In genomic region chr4:132934639-132935038, GRCm38 (mm10) we compare ENCODE assay signal across 17 mouse cellular contexts. TPM values are rescaled to one million over a fixed set of nuclear protein-coding genes. Genes with fewer than 3 reads are reported as not detected.
A peak's percentile ranks its signal among the peaks of the same experiment; 100 is the strongest.
DNase-seq lines count a peak whose midpoint lies in the region; ATAC-seq lines count a peak whose summit lies in the region.
"Had no signal": no experiment of that assay in that cellular context is flagged by ENCODE, and none has a peak within 500 bp of the region (broad histone marks: within the 10 kb centered on the region; RNA-seq: fewer than 3 reads in every experiment).

No protein-coding gene starts in this region.

- no peak for ATAC-seq in embryonic facial prominence, embryonic 11.5 days (replicated peaks; ENCODE audit: insufficient number of reproducible peaks, low FRiP score, low TSS enrichment, low read depth)
- no peak for ATAC-seq in liver, embryonic 11.5 days (replicated peaks; ENCODE audit: low FRiP score)
- no peak for ATAC-seq in midbrain, embryonic 16.5 days
- no peak for ATAC-seq in activated CD4-positive, CD25-positive, alpha-beta regulatory T cell, adult 4 months

- H3K4me1 ChIP-seq in embryonic facial prominence, embryonic 11.5 days (ENCODE audit: control insufficient read depth, insufficient read depth, low read length): no peaks in the 10 kb centered on the region; the same call in 1 of the 2 replicates
- H3K4me1 ChIP-seq in liver, embryonic 11.5 days (replicated peaks; ENCODE audit: control insufficient read depth, insufficient read depth, low read length): peaks cover 10% of the 10 kb centered on the region
- H3K4me1 ChIP-seq in midbrain, embryonic 16.5 days (ENCODE audit: control insufficient read depth, insufficient read depth, low read length): peaks cover 14% of the 10 kb centered on the region; the same call in 1 of the 2 replicates

- WGBS in embryonic facial prominence, embryonic 11.5 days: 32% methylated on average over 7 of the region's 7 CpGs
- 44% methylated on average over 7 of the region's 7 CpGs for WGBS in liver, embryonic 11.5 days
- WGBS in midbrain, embryonic 16.5 days: 12% methylated on average over 7 of the region's 7 CpGs

- H3K36me3 ChIP-seq in embryonic facial prominence, embryonic 11.5 days (replicated peaks; ENCODE audit: control insufficient read depth, insufficient read depth, low read depth, low read length): no peaks in the 10 kb centered on the region
- H3K36me3 ChIP-seq in liver, embryonic 11.5 days (ENCODE audit: control insufficient read depth, insufficient read depth, low read length): no peaks in the 10 kb centered on the region
- no peaks in the 10 kb centered on the region for H3K36me3 ChIP-seq in midbrain, embryonic 16.5 days (ENCODE audit: control insufficient read depth, insufficient read depth, low read length)

- H3K4me3 ChIP-seq in embryonic facial prominence, embryonic 11.5 days (ENCODE audit: low read depth, low read length): no peak overlapping the region
- no peak overlapping the region for H3K4me3 ChIP-seq in liver, embryonic 11.5 days (ENCODE audit: low read depth, low read length)
- no peak overlapping the region for H3K4me3 ChIP-seq in midbrain, embryonic 16.5 days (ENCODE audit: low read depth, low read length)

- no peak overlapping the region for H3K4me2 ChIP-seq in embryonic facial prominence, embryonic 11.5 days (ENCODE audit: low read depth, low read length)
- peak overlapping the region; percentile 38 for H3K4me2 ChIP-seq in liver, embryonic 11.5 days
- H3K4me2 ChIP-seq in midbrain, embryonic 16.5 days (ENCODE audit: low read length): no peak overlapping the region

- no peak overlapping the region for H3K27ac ChIP-seq in embryonic facial prominence, embryonic 11.5 days (replicated peaks; ENCODE audit: low read depth, low read length)
- H3K27ac ChIP-seq in liver, embryonic 11.5 days (ENCODE audit: low read depth, low read length): no peak overlapping the region
- peak overlapping the region; percentile 42; the same call in 1 of the 2 replicates for H3K27ac ChIP-seq in midbrain, embryonic 16.5 days (ENCODE audit: low read length)

- no peaks in the 10 kb centered on the region for H3K9me3 ChIP-seq in embryonic facial prominence, embryonic 11.5 days (replicated peaks; ENCODE audit: control insufficient read depth, low read length)
- no peaks in the 10 kb centered on the region for H3K9me3 ChIP-seq in liver, embryonic 11.5 days (ENCODE audit: control insufficient read depth, low read length)
- H3K9me3 ChIP-seq in midbrain, embryonic 16.5 days (replicated peaks; ENCODE audit: control insufficient read depth, low read length, poor library complexity, severe bottlenecking): no peaks in the 10 kb centered on the region

- peak overlapping the region; percentile 6; the same call in 1 of the 2 replicates for H3K9ac ChIP-seq in embryonic facial prominence, embryonic 11.5 days (replicated peaks; ENCODE audit: low read length)
- H3K9ac ChIP-seq in liver, embryonic 11.5 days (ENCODE audit: low read depth, low read length): 0 out of 2 replicates have a peak overlapping the region, but pooled peaks have one; percentile 48
- no peak overlapping the region for H3K9ac ChIP-seq in midbrain, embryonic 16.5 days (ENCODE audit: low read depth, low read length)

- no peaks in the 10 kb centered on the region for H3K27me3 ChIP-seq in embryonic facial prominence, embryonic 11.5 days (ENCODE audit: control insufficient read depth, insufficient read depth, low read length)
- H3K27me3 ChIP-seq in liver, embryonic 11.5 days (replicated peaks; ENCODE audit: control insufficient read depth, insufficient read depth, low read length): no peaks in the 10 kb centered on the region
- no peaks in the 10 kb centered on the region for H3K27me3 ChIP-seq in midbrain, embryonic 16.5 days (ENCODE audit: control insufficient read depth, insufficient read depth, low read depth, low read length)

- peak; percentile 33 for DNase-seq in kidney, postnatal 10 days
- DNase-seq in kidney, postnatal 14 days: no peak
- DNase-seq in embryonic facial prominence, embryonic 11.5 days (ENCODE audit: low spot score): no peak
- DNase-seq in liver, embryonic 11.5 days (ENCODE audit: low spot score): no peak
- no peak for DNase-seq in ovary, postnatal 10 days (ENCODE audit: low spot score)
- no peak for DNase-seq in adrenal gland, postnatal 10 days
- DNase-seq: adrenal gland, postnatal 25 days; cerebellum, postnatal 14 days; heart, postnatal 10 days; lung, adult 18-20 months; lung, postnatal 4 days; right cerebral cortex, postnatal 25 days; thymus, postnatal 25 days had no signal

RNA-seq across cellular contexts. Expression of gene Fam76a, which starts 12.3 kb away (rescaled TPM):
- polyA plus RNA-seq in embryonic facial prominence, embryonic 11.5 days (2014; fragmentation: Nextera tagmentation; extraction: Ambion mirVana): 26.3 and 36.6 TPM in 2 replicates
- polyA plus RNA-seq in liver, embryonic 11.5 days (2014; fragmentation: Nextera tagmentation; extraction: Ambion mirVana): 27.8 and 32.2 TPM in 2 replicates
- 41.8 and 42.7 TPM in 2 replicates for polyA plus RNA-seq in midbrain, embryonic 16.5 days (2015; fragmentation: Nextera tagmentation; extraction: Ambion mirVana)
- total RNA-seq in adrenal gland, postnatal 10 days (2021): 10 to 100 TPM; 36.9 to 37.0 TPM
- polyA plus RNA-seq in activated CD4-positive, CD25-positive, alpha-beta regulatory T cell, adult 4 months (2017; shearing (Covaris generic)): 10 to 100 TPM; 17.3 to 19.3 TPM

RNA-seq across cellular contexts. Expression of gene Fgr, which starts 39.3 kb away (rescaled TPM):
- 0.08 and 0.20 TPM in 2 replicates for polyA plus RNA-seq in embryonic facial prominence, embryonic 11.5 days (2014; fragmentation: Nextera tagmentation; extraction: Ambion mirVana)
- 0.23 and 0.73 TPM in 2 replicates for polyA plus RNA-seq in liver, embryonic 11.5 days (2014; fragmentation: Nextera tagmentation; extraction: Ambion mirVana)
- polyA plus RNA-seq in midbrain, embryonic 16.5 days (2015; fragmentation: Nextera tagmentation; extraction: Ambion mirVana): 0.05 TPM in 1 of 2 replicates, not detected in the other
- total RNA-seq in adrenal gland, postnatal 10 days (2021): 1 to 10 TPM; 1.3 to 1.6 TPM
- polyA plus RNA-seq in activated CD4-positive, CD25-positive, alpha-beta regulatory T cell, adult 4 months (2017; shearing (Covaris generic)): 1 to 10 TPM; 4.2 TPM
- total RNA-seq: left cerebral cortex, postnatal 14 days; MEL had no signal

RNA-seq across cellular contexts. Expression of gene Stx12, which starts 50.3 kb away (rescaled TPM):
- 82.1 and 84.8 TPM in 2 replicates for polyA plus RNA-seq in embryonic facial prominence, embryonic 11.5 days (2014; fragmentation: Nextera tagmentation; extraction: Ambion mirVana)
- polyA plus RNA-seq in liver, embryonic 11.5 days (2014; fragmentation: Nextera tagmentation; extraction: Ambion mirVana): 33.1 and 34.9 TPM in 2 replicates
- polyA plus RNA-seq in midbrain, embryonic 16.5 days (2015; fragmentation: Nextera tagmentation; extraction: Ambion mirVana): 174 and 177 TPM in 2 replicates
- total RNA-seq in adrenal gland, postnatal 10 days (2021): 10 to 100 TPM; 52.0 to 53.2 TPM
- 10 to 100 TPM; 33.0 to 36.2 TPM for polyA plus RNA-seq in activated CD4-positive, CD25-positive, alpha-beta regulatory T cell, adult 4 months (2017; shearing (Covaris generic))
